19 mouse cellular contexts compared by ENCODE assay signal in genomic region chrX:101163278-101163677, GRCm38 (mm10). TPM values are rescaled to one million over a fixed set of nuclear protein-coding genes. Genes with fewer than 3 reads are reported as not detected.
DNase-seq lines count a peak whose midpoint lies in the region; ATAC-seq lines count a peak whose summit lies in the region.
"Had no signal": no experiment of that assay in that cellular context is flagged by ENCODE, and none has a peak within 500 bp of the region (broad histone marks: within the 10 kb centered on the region; RNA-seq: fewer than 3 reads in every experiment).

No protein-coding gene starts in this region.

- no peaks in the 10 kb centered on the region; the same call in 1 of the 2 replicates for H3K27me3 ChIP-seq in liver, embryonic 12.5 days (replicated peaks)
- H3K27me3 ChIP-seq: neural tube, embryonic 12.5 days had no signal

- H3K4me1 ChIP-seq in liver, embryonic 12.5 days: no peaks in the 10 kb centered on the region
- H3K4me1 ChIP-seq: heart, embryonic 13.5 days; neural tube, embryonic 12.5 days had no signal

- no peak overlapping the region for H3K4me3 ChIP-seq in liver, embryonic 12.5 days
- H3K4me3 ChIP-seq: heart, adult 2 months; heart, embryonic 13.5 days; neural tube, embryonic 12.5 days had no signal

- DNase-seq in spleen, postnatal 36 days (ENCODE audit: low spot score in 2 of 2): peak; percentile 15 to 42
- no peak for DNase-seq in spleen, postnatal 4 days (ENCODE audit: low spot score in 2 of 2)
- DNase-seq in thymus, postnatal 0 days (ENCODE audit: low spot score): peak; percentile 21
- no peak for DNase-seq in left cerebral cortex, postnatal 14 days (ENCODE audit: low spot score in 2 of 2)
- DNase-seq in adrenal gland, postnatal 14 days: no peak
- DNase-seq: forebrain, postnatal 0 days; gastrocnemius, postnatal 25 days; heart, adult 2 months; heart, postnatal 14 days; kidney, adult 18-20 months; layer of hippocampus, adult 9-11 months; lung, embryonic 14.5 days; lung, postnatal 36 days had no signal

- no peak overlapping the region for H3K27ac ChIP-seq in liver, embryonic 12.5 days
- H3K27ac ChIP-seq: heart, adult 2 months; heart, embryonic 13.5 days; liver, embryonic 14.5 days; neural tube, embryonic 12.5 days had no signal

- H3K9me3 ChIP-seq in liver, embryonic 12.5 days (replicated peaks): no peaks in the 10 kb centered on the region
- H3K9me3 ChIP-seq: heart, embryonic 13.5 days; neural tube, embryonic 12.5 days had no signal

- intact Hi-C loops in left cerebral cortex, postnatal 14 days (cut with DNase I): no loop called here

- no peaks in the 10 kb centered on the region for H3K36me3 ChIP-seq in liver, embryonic 12.5 days
- H3K36me3 ChIP-seq: heart, embryonic 13.5 days; neural tube, embryonic 12.5 days had no signal

- 53% methylated on average over 3 of the region's 3 CpGs for whole genome bisulfite sequencing in liver, embryonic 12.5 days (ENCODE audit: insufficient replicate concordance)

- ATAC-seq in inflammation-experienced regulatory T-cells, adult 6 months: peak; percentile 65
- ATAC-seq in liver, embryonic 12.5 days: no peak
- ATAC-seq: forebrain, postnatal 0 days had no signal

- H3K4me2 ChIP-seq in liver, embryonic 12.5 days: no peak overlapping the region
- H3K4me2 ChIP-seq: heart, embryonic 13.5 days; lung, embryonic 14.5 days; midbrain, embryonic 11.5 days; neural tube, embryonic 12.5 days had no signal

- H3K9ac ChIP-seq in liver, embryonic 12.5 days: no peak overlapping the region
- H3K9ac ChIP-seq: forebrain, postnatal 0 days; heart, embryonic 13.5 days; liver, embryonic 14.5 days; lung, embryonic 14.5 days; neural tube, embryonic 12.5 days had no signal

RNA-seq across cellular contexts. Expression of gene Snx12, which starts 59.1 kb away (rescaled TPM):
- 10 to 100 TPM; 43.0 to 58.6 (median 44.6) TPM for polyA plus RNA-seq in inflammation-experienced regulatory T-cells, adult 6 months (2017; shearing (Covaris generic))
- polyA plus RNA-seq in thymus, postnatal 0 days (2015; fragmentation: Nextera tagmentation; extraction: Ambion mirVana): 38.6 and 40.4 TPM in 2 replicates
- polyA plus RNA-seq in liver, embryonic 12.5 days (2016; fragmentation: Nextera tagmentation; extraction: Ambion mirVana): 22.0 and 23.0 TPM in 2 replicates
- total RNA-seq in left cerebral cortex, postnatal 14 days (2021): 10 to 100 TPM; 61.7 to 73.7 TPM
- total RNA-seq in adrenal gland, postnatal 14 days (2021): 41.6 and 44.9 TPM in 2 replicates

Comparison
In these comparisons a context has a peak if more than half of its experiments do, and no peak if none do; other contexts are left out.
1. DNase-seq: peak in spleen, postnatal 36 days (2 of 2) and thymus, postnatal 0 days (single experiment); none in spleen, postnatal 4 days (0 of 2), left cerebral cortex, postnatal 14 days (0 of 2) and adrenal gland, postnatal 14 days (single experiment).